Mouse (Mus musculus): ENCODE data around the gene Prrc2b.

The Prrc2b gene

GRCm38 (mm10) chr2:32134039-32134438 is 16.8 kb upstream of the Prrc2b start:
- peak; percentile 83 to 90 for DNase-seq (ENCODE audit: low spot score in 2 of 2)

GRCm38 (mm10) chr2:32137667-32138266 is 13.1 kb upstream of the Prrc2b start:
- DNase-seq (ENCODE audit: low spot score in 2 of 2) = peak; percentile 97 to 99

- no peak for DNase-seq (ENCODE audit: low spot score in 2 of 2)
Measured at GRCm38 (mm10) chr2:32139377-32139776, 11.5 kb upstream of the Prrc2b start.

GRCm38 (mm10) chr2:32140498-32140934 is 10.4 kb upstream of the Prrc2b start:
- DNase-seq (ENCODE audit: low spot score in 2 of 2) = no peak

- DNase-seq (ENCODE audit: low spot score in 2 of 2) = no peak
Measured at GRCm38 (mm10) chr2:32141602-32142001, 9.3 kb upstream of the Prrc2b start.

GRCm38 (mm10) chr2:32142368-32142767 is 8.5 kb upstream of the Prrc2b start:
- DNase-seq (ENCODE audit: low spot score in 2 of 2) = no peak

GRCm38 (mm10) chr2:32144633-32145032 is 6.2 kb upstream of the Prrc2b start:
- DNase-seq (ENCODE audit: low spot score in 2 of 2) = no peak

GRCm38 (mm10) chr2:32146617-32147162 is 4.2 kb upstream of the Prrc2b start:
- DNase-seq (ENCODE audit: low spot score in 2 of 2) = no peak

- no peak for DNase-seq (ENCODE audit: low spot score in 2 of 2)
Measured at GRCm38 (mm10) chr2:32150135-32150534, 747 bp upstream of the Prrc2b start.

- no peak for DNase-seq (ENCODE audit: low spot score in 2 of 2)
Measured at GRCm38 (mm10) chr2:32150562-32150923, 339 bp upstream of the Prrc2b start.

GRCm38 (mm10) chr2:32151660-32152366 is 931 bp downstream of the Prrc2b start:
- DNase-seq (ENCODE audit: low spot score in 2 of 2) = peak in 1 of 2 experiments; percentile 37

- no peak for DNase-seq (ENCODE audit: low spot score in 2 of 2)
Measured at GRCm38 (mm10) chr2:32152367-32153034, 1.6 kb downstream of the Prrc2b start.

- DNase-seq (ENCODE audit: low spot score in 2 of 2) = no peak
Measured at GRCm38 (mm10) chr2:32153041-32153790, 2.3 kb downstream of the Prrc2b start.

GRCm38 (mm10) chr2:32153791-32154119 is 2.9 kb downstream of the Prrc2b start:
- no peak for DNase-seq (ENCODE audit: low spot score in 2 of 2)

GRCm38 (mm10) chr2:32154334-32154997 is 3.6 kb downstream of the Prrc2b start:
- DNase-seq (ENCODE audit: low spot score in 2 of 2) = no peak

- no peak for DNase-seq (ENCODE audit: low spot score in 2 of 2)
Measured at GRCm38 (mm10) chr2:32154998-32155541, 4.2 kb downstream of the Prrc2b start.

GRCm38 (mm10) chr2:32155614-32156013 is 4.7 kb downstream of the Prrc2b start:
- DNase-seq (ENCODE audit: low spot score in 2 of 2) = peak in 1 of 2 experiments; percentile 25

- DNase-seq (ENCODE audit: low spot score in 2 of 2) = no peak
Measured at GRCm38 (mm10) chr2:32156645-32157044, 5.8 kb downstream of the Prrc2b start.

GRCm38 (mm10) chr2:32157328-32157727 is 6.4 kb downstream of the Prrc2b start:
- DNase-seq (ENCODE audit: low spot score in 2 of 2) = no peak

- no peak for DNase-seq (ENCODE audit: low spot score in 2 of 2)
Measured at GRCm38 (mm10) chr2:32158616-32159239, 7.8 kb downstream of the Prrc2b start.

- DNase-seq (ENCODE audit: low spot score in 2 of 2) = no peak
Measured at GRCm38 (mm10) chr2:32160525-32160924, 9.6 kb downstream of the Prrc2b start.

All from spleen, postnatal 36 days (tissue).